Mouse (Mus musculus): ENCODE data around the gene Slc47a2. TPM values are rescaled to one million over a fixed set of nuclear protein-coding genes. Genes with fewer than 3 reads are reported as not detected.

Slc47a2 gene
- total RNA-seq, 1 experiment, result 4.1 TPM

- Histone ChIP-seq H3K4me3 (ENCODE audit: insufficient read depth in 1 of 2, low read depth in 1 of 2, low read length in 2 of 2, poor library complexity in 1 of 2, severe bottlenecking in 1 of 2) (no peak overlapping the region), H3K9ac (ENCODE audit: insufficient read depth, low read depth, low read length, poor library complexity, severe bottlenecking) (no peak overlapping the region), H3K4me1 (ENCODE audit: control insufficient read depth in 2 of 2, insufficient read depth in 2 of 2, low read length in 2 of 2, poor library complexity in 1 of 2) (no peaks in the 10 kb centered on the region), H3K9me3 (ENCODE audit: control insufficient read depth, insufficient read depth, low read depth, low read length) (no peaks in the 10 kb centered on the region), H3K36me3 (ENCODE audit: control insufficient read depth, insufficient read depth, low read length, poor library complexity, severe bottlenecking) (no peaks in the 10 kb centered on the region), H3K27ac (ENCODE audit: insufficient read depth, low read depth, low read length, poor library complexity, severe bottlenecking) (no peak overlapping the region)
- TF ChIP-seq HCFC1 (IDR thresholded peaks at IDR 0.05; ENCODE audit: borderline replicate concordance, insufficient read depth, low read length) (no peak), MAFK (IDR thresholded peaks at IDR 0.05; ENCODE audit: insufficient read depth, low read depth, low read length) (no peak), CHD2 (IDR thresholded peaks at IDR 0.05; ENCODE audit: low read depth, low read length) (no peak), ZNF384 (IDR thresholded peaks at IDR 0.05; ENCODE audit: low read depth, low read length) (no peak), ZC3H11A (IDR thresholded peaks at IDR 0.05; ENCODE audit: borderline replicate concordance, low read depth, low read length) (no peak)
- in situ Hi-C loops (cut with MboI; ENCODE audit: low sequenced_read_pairs in 2 of 2, unreplicated experiment in 2 of 2), result no loop called here
- no peak for DNase-seq (ENCODE audit: low read depth, low spot score)
These were observed 67.6 kb downstream of the Slc47a2 start for GRCm38 (mm10) chr11:61275106-61275505.

GRCm38 (mm10) chr11:61274421-61274820 lies 68.2 kb downstream of the Slc47a2 start:
- Histone ChIP-seq H3K36me3 (ENCODE audit: control insufficient read depth, insufficient read depth, low read length, poor library complexity, severe bottlenecking) (no peaks in the 10 kb centered on the region), H3K27ac (ENCODE audit: insufficient read depth, low read depth, low read length, poor library complexity, severe bottlenecking) (no peak overlapping the region), H3K9ac (ENCODE audit: insufficient read depth, low read depth, low read length, poor library complexity, severe bottlenecking) (no peak overlapping the region), H3K4me3 (ENCODE audit: insufficient read depth in 1 of 2, low read depth in 1 of 2, low read length in 2 of 2, poor library complexity in 1 of 2, severe bottlenecking in 1 of 2) (no peak overlapping the region), H3K4me1 (ENCODE audit: control insufficient read depth in 2 of 2, insufficient read depth in 2 of 2, low read length in 2 of 2, poor library complexity in 1 of 2) (no peaks in the 10 kb centered on the region), H3K9me3 (ENCODE audit: control insufficient read depth, insufficient read depth, low read depth, low read length) (no peaks in the 10 kb centered on the region)
- TF ChIP-seq ZC3H11A (IDR thresholded peaks at IDR 0.05; ENCODE audit: borderline replicate concordance, low read depth, low read length) (no peak), MAFK (IDR thresholded peaks at IDR 0.05; ENCODE audit: insufficient read depth, low read depth, low read length) (no peak), HCFC1 (IDR thresholded peaks at IDR 0.05; ENCODE audit: borderline replicate concordance, insufficient read depth, low read length) (no peak), CHD2 (IDR thresholded peaks at IDR 0.05; ENCODE audit: low read depth, low read length) (no peak)
- in situ Hi-C loops (cut with MboI; ENCODE audit: low sequenced_read_pairs in 2 of 2, unreplicated experiment in 2 of 2), result no loop called here
- DNase-seq (ENCODE audit: low read depth, low spot score), result no peak

DNA sequence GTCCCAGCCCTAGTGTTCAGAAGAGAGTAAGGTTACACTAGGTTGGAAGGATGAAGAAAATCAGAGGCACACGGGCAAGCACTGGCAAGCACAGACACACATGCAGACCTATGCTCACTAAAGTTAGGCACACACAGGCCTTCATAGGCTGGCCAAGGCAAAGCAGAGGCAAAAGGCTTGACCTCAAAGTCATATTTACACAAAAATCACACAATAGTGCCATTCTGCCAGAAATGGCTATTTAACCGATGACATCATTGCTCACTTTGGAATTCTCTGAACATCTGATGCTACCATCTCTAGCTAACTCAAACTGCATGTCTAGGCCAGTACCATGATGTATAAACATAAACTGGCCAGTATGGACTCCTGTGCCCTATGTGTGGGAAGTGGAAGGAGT lies 68.7 kb downstream of the Slc47a2 start:
- Histone ChIP-seq H3K4me3 (ENCODE audit: insufficient read depth in 1 of 2, low read depth in 1 of 2, low read length in 2 of 2, poor library complexity in 1 of 2, severe bottlenecking in 1 of 2) (no peak overlapping the region), H3K9me3 (ENCODE audit: control insufficient read depth, insufficient read depth, low read depth, low read length) (no peaks in the 10 kb centered on the region), H3K27ac (ENCODE audit: insufficient read depth, low read depth, low read length, poor library complexity, severe bottlenecking) (no peak overlapping the region), H3K4me1 (ENCODE audit: control insufficient read depth in 2 of 2, insufficient read depth in 2 of 2, low read length in 2 of 2, poor library complexity in 1 of 2) (no peaks in the 10 kb centered on the region), H3K36me3 (ENCODE audit: control insufficient read depth, insufficient read depth, low read length, poor library complexity, severe bottlenecking) (no peaks in the 10 kb centered on the region), H3K9ac (ENCODE audit: insufficient read depth, low read depth, low read length, poor library complexity, severe bottlenecking) (no peak overlapping the region)
- DNase-seq (ENCODE audit: low read depth, low spot score), result no peak
- no peak for TF ChIP-seq CHD2 (IDR thresholded peaks at IDR 0.05; ENCODE audit: low read depth, low read length)
- no peak for TF ChIP-seq HCFC1 (IDR thresholded peaks at IDR 0.05; ENCODE audit: borderline replicate concordance, insufficient read depth, low read length)
- TF ChIP-seq ZC3H11A (IDR thresholded peaks at IDR 0.05; ENCODE audit: borderline replicate concordance, low read depth, low read length), result no peak
- TF ChIP-seq MAFK (IDR thresholded peaks at IDR 0.05; ENCODE audit: insufficient read depth, low read depth, low read length), result no peak
- no peak for TF ChIP-seq ZNF384 (IDR thresholded peaks at IDR 0.05; ENCODE audit: low read depth, low read length)
- in situ Hi-C loops (cut with MboI; ENCODE audit: low sequenced_read_pairs in 2 of 2, unreplicated experiment in 2 of 2), result no loop called here

GRCm38 (mm10) chr11:61271612-61272011 lies 71.0 kb downstream of the Slc47a2 start:
- H3K36me3 ChIP-seq (ENCODE audit: control insufficient read depth, insufficient read depth, low read length, poor library complexity, severe bottlenecking), result no peaks in the 10 kb centered on the region
- no peaks in the 10 kb centered on the region for H3K9me3 ChIP-seq (ENCODE audit: control insufficient read depth, insufficient read depth, low read depth, low read length)
- no peaks in the 10 kb centered on the region for H3K4me1 ChIP-seq (ENCODE audit: control insufficient read depth in 2 of 2, insufficient read depth in 2 of 2, low read length in 2 of 2, poor library complexity in 1 of 2)
- H3K27ac ChIP-seq (ENCODE audit: insufficient read depth, low read depth, low read length, poor library complexity, severe bottlenecking), result no peak overlapping the region
- H3K4me3 ChIP-seq (ENCODE audit: insufficient read depth in 1 of 2, low read depth in 1 of 2, low read length in 2 of 2, poor library complexity in 1 of 2, severe bottlenecking in 1 of 2), result no peak overlapping the region
- in situ Hi-C loops (cut with MboI; ENCODE audit: low sequenced_read_pairs in 2 of 2, unreplicated experiment in 2 of 2), result no loop called here
- H3K9ac ChIP-seq (ENCODE audit: insufficient read depth, low read depth, low read length, poor library complexity, severe bottlenecking), result no peak overlapping the region
- no peak for DNase-seq (ENCODE audit: low read depth, low spot score)
- TF ChIP-seq ZNF384 (IDR thresholded peaks at IDR 0.05; ENCODE audit: low read depth, low read length) (no peak), CHD2 (IDR thresholded peaks at IDR 0.05; ENCODE audit: low read depth, low read length) (no peak), ZC3H11A (IDR thresholded peaks at IDR 0.05; ENCODE audit: borderline replicate concordance, low read depth, low read length) (no peak), MAFK (IDR thresholded peaks at IDR 0.05; ENCODE audit: insufficient read depth, low read depth, low read length) (no peak), HCFC1 (IDR thresholded peaks at IDR 0.05; ENCODE audit: borderline replicate concordance, insufficient read depth, low read length) (no peak)

DNA sequence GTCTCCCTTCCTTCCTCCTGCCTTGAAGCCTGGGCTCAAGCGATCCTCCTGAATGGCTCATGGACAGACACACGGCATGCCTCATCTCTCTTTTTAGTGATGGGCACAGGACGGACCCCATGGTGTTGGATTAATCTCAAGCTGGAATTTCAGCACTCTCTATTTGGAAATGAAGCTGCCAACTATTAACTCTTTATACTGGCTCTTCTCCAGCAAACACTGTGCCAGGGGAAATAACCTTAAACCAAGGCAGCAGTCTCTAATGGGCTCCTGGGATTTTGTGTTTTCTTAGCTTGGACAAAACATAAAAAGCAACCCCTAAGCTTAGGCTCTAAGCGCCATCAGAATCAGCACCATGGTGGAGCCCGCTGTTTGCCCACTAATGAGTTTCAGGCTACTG lies 72.3 kb downstream of the Slc47a2 start:
- H3K4me1 ChIP-seq (ENCODE audit: control insufficient read depth in 2 of 2, insufficient read depth in 2 of 2, low read length in 2 of 2, poor library complexity in 1 of 2), result 0 out of 4 replicates have a peak, but pooled peaks cover 0 to 1% of the 10 kb centered on the region in 2 experiments
- DNase-seq (ENCODE audit: low read depth, low spot score), result no peak
- H3K4me3 ChIP-seq (ENCODE audit: insufficient read depth in 1 of 2, low read depth in 1 of 2, low read length in 2 of 2, poor library complexity in 1 of 2, severe bottlenecking in 1 of 2), result no peak overlapping the region
- no peak overlapping the region for H3K27ac ChIP-seq (ENCODE audit: insufficient read depth, low read depth, low read length, poor library complexity, severe bottlenecking)
- H3K36me3 ChIP-seq (ENCODE audit: control insufficient read depth, insufficient read depth, low read length, poor library complexity, severe bottlenecking), result no peaks in the 10 kb centered on the region
- in situ Hi-C loops (cut with MboI; ENCODE audit: low sequenced_read_pairs in 2 of 2, unreplicated experiment in 2 of 2), result no loop called here
- TF ChIP-seq ZNF384 (IDR thresholded peaks at IDR 0.05; ENCODE audit: low read depth, low read length) (no peak), ZC3H11A (IDR thresholded peaks at IDR 0.05; ENCODE audit: borderline replicate concordance, low read depth, low read length) (no peak), HCFC1 (IDR thresholded peaks at IDR 0.05; ENCODE audit: borderline replicate concordance, insufficient read depth, low read length) (no peak), MAFK (IDR thresholded peaks at IDR 0.05; ENCODE audit: insufficient read depth, low read depth, low read length) (no peak), CHD2 (IDR thresholded peaks at IDR 0.05; ENCODE audit: low read depth, low read length) (no peak)
- H3K9ac ChIP-seq (ENCODE audit: insufficient read depth, low read depth, low read length, poor library complexity, severe bottlenecking), result no peak overlapping the region
- H3K9me3 ChIP-seq (ENCODE audit: control insufficient read depth, insufficient read depth, low read depth, low read length), result no peaks in the 10 kb centered on the region
